15 mouse cellular contexts compared by ENCODE assay signal in genomic region chr1:46887908-46888307, GRCm38 (mm10). TPM values are rescaled to one million over a fixed set of nuclear protein-coding genes. Genes with fewer than 3 reads are reported as not detected.
DNase-seq lines count a peak whose midpoint lies in the region; ATAC-seq and TF ChIP-seq lines count a peak whose summit lies in the region.
"Had no signal": no experiment of that assay in that cellular context is flagged by ENCODE, and none has a peak within 500 bp of the region (broad histone marks: within the 10 kb centered on the region; RNA-seq: fewer than 3 reads in every experiment).

No protein-coding gene starts in this region.

- no peaks in the 10 kb centered on the region for H3K27me3 ChIP-seq in heart, embryonic 10.5 days (ENCODE audit: insufficient read depth, poor library complexity, severe bottlenecking)
- no peaks in the 10 kb centered on the region for H3K27me3 ChIP-seq in lung, embryonic 14.5 days (ENCODE audit: insufficient read depth, low read length)
- no peaks in the 10 kb centered on the region for H3K27me3 ChIP-seq in limb, embryonic 11.5 days (ENCODE audit: control insufficient read depth, insufficient read depth, low read length)
- no peaks in the 10 kb centered on the region for H3K27me3 ChIP-seq in stomach, embryonic 15.5 days (replicated peaks)
- H3K27me3 ChIP-seq: Patski had no signal

- intact Hi-C loops in left cerebral cortex, postnatal 14 days (cut with DNase I), result no loop called here

- peak overlapping the region; percentile 32 for H3K4me2 ChIP-seq in lung, embryonic 14.5 days
- no peak overlapping the region for H3K4me2 ChIP-seq in limb, embryonic 11.5 days (ENCODE audit: low read depth, severe bottlenecking)
- H3K4me2 ChIP-seq in stomach, embryonic 15.5 days, result peak overlapping the region; percentile 29

- no peak overlapping the region for H3K9ac ChIP-seq in lung, embryonic 14.5 days
- H3K9ac ChIP-seq in limb, embryonic 11.5 days (ENCODE audit: low read length), result no peak overlapping the region
- H3K9ac ChIP-seq in stomach, embryonic 15.5 days, result no peak overlapping the region
- H3K9ac ChIP-seq: liver, embryonic 14.5 days had no signal

- no peaks in the 10 kb centered on the region for H3K9me3 ChIP-seq in heart, embryonic 10.5 days
- H3K9me3 ChIP-seq in lung, embryonic 14.5 days (ENCODE audit: low read depth, low read length), result no peaks in the 10 kb centered on the region
- no peaks in the 10 kb centered on the region for H3K9me3 ChIP-seq in limb, embryonic 11.5 days (ENCODE audit: control insufficient read depth, low read length)
- no peaks in the 10 kb centered on the region for H3K9me3 ChIP-seq in stomach, embryonic 15.5 days
- H3K9me3 ChIP-seq: midbrain, embryonic 10.5 days had no signal

- peaks cover 35% of the 10 kb centered on the region for H3K4me1 ChIP-seq in heart, embryonic 10.5 days
- H3K4me1 ChIP-seq in lung, embryonic 14.5 days (ENCODE audit: insufficient read depth), result 0 out of 2 replicates have a peak, but pooled peaks cover 5% of the 10 kb centered on the region
- H3K4me1 ChIP-seq in limb, embryonic 11.5 days (ENCODE audit: control insufficient read depth, insufficient read depth, low read length), result peaks cover 6% of the 10 kb centered on the region; the same call in 1 of the 2 replicates
- H3K4me1 ChIP-seq in stomach, embryonic 15.5 days, result peaks cover 5% of the 10 kb centered on the region; the same call in 1 of the 2 replicates

- TF ChIP-seq CTCF in lung, embryonic 14.5 days (IDR thresholded peaks at IDR 0.05; ENCODE audit: low read depth), result no peak

- peak overlapping the region; percentile 40 for H3K4me3 ChIP-seq in heart, embryonic 10.5 days
- no peak overlapping the region for H3K4me3 ChIP-seq in lung, embryonic 14.5 days (ENCODE audit: low read depth, low read length)
- H3K4me3 ChIP-seq in limb, embryonic 11.5 days (ENCODE audit: low read depth, low read length), result no peak overlapping the region
- no peak overlapping the region; the same call in 1 of the 2 replicates for H3K4me3 ChIP-seq in stomach, embryonic 15.5 days (replicated peaks)
- H3K4me3 ChIP-seq: midbrain, embryonic 10.5 days; myocyte had no signal

- no peaks in the 10 kb centered on the region for H3K36me3 ChIP-seq in heart, embryonic 10.5 days
- no peaks in the 10 kb centered on the region for H3K36me3 ChIP-seq in lung, embryonic 14.5 days (ENCODE audit: insufficient read depth)
- no peaks in the 10 kb centered on the region for H3K36me3 ChIP-seq in limb, embryonic 11.5 days (ENCODE audit: control insufficient read depth, insufficient read depth, low read length)
- no peaks in the 10 kb centered on the region for H3K36me3 ChIP-seq in stomach, embryonic 15.5 days
- H3K36me3 ChIP-seq: midbrain, embryonic 10.5 days had no signal

- peak overlapping the region; percentile 73 for H3K27ac ChIP-seq in heart, embryonic 10.5 days
- H3K27ac ChIP-seq in lung, embryonic 14.5 days (ENCODE audit: low read depth), result peak overlapping the region; percentile 81
- H3K27ac ChIP-seq in limb, embryonic 11.5 days (replicated peaks; ENCODE audit: low read depth, low read length), result peak overlapping the region; percentile 32; the same call in 1 of the 2 replicates
- H3K27ac ChIP-seq in stomach, embryonic 15.5 days, result peak overlapping the region; percentile 82
- H3K27ac ChIP-seq: liver, embryonic 14.5 days; midbrain, embryonic 10.5 days had no signal

- no peak for DNase-seq in heart, embryonic 10.5 days (ENCODE audit: low spot score)
- no peak for DNase-seq in heart, adult 9 months (ENCODE audit: low spot score in 2 of 2)
- DNase-seq in lung, embryonic 14.5 days, result peak; percentile 67
- DNase-seq in lung, postnatal 4 days, result no peak
- DNase-seq in limb, embryonic 11.5 days (ENCODE audit: low spot score), result no peak
- DNase-seq in left cerebral cortex, postnatal 14 days (ENCODE audit: low spot score in 2 of 2), result no peak
- no peak for DNase-seq in cerebellum, postnatal 4 days (ENCODE audit: low spot score in 2 of 2)
- DNase-seq: cerebellum, adult 9-11 months; kidney, adult 18-20 months; kidney, postnatal 4 days had no signal

- peak; percentile 86 for ATAC-seq in lung, embryonic 14.5 days (ENCODE audit: insufficient read depth)
- no peak for ATAC-seq in limb, embryonic 11.5 days (ENCODE audit: insufficient number of reproducible peaks, low FRiP score, low TSS enrichment, low read depth)
- ATAC-seq in stomach, embryonic 15.5 days (ENCODE audit: insufficient read depth, low FRiP score, low read depth), result peak; percentile 74
- ATAC-seq: Patski had no signal

- 4% methylated on average over 6 of the region's 6 CpGs for WGBS in heart, embryonic 10.5 days
- 10% methylated on average over 6 of the region's 6 CpGs for WGBS in lung, embryonic 14.5 days
- WGBS in limb, embryonic 11.5 days, result 11% methylated on average over 6 of the region's 6 CpGs
- 19% methylated on average over 6 of the region's 6 CpGs for WGBS in stomach, embryonic 15.5 days

RNA-seq across cellular contexts. Expression of gene Slc39a10, which starts 4.7 kb away (rescaled TPM):
- 47.5 and 51.3 TPM in 2 replicates for polyA plus RNA-seq in heart, embryonic 10.5 days (2016; fragmentation: Nextera tagmentation; extraction: Ambion mirVana)
- 57.0 and 60.1 TPM in 2 replicates for polyA plus RNA-seq in lung, embryonic 14.5 days (2014; fragmentation: Nextera tagmentation; extraction: Ambion mirVana)
- polyA plus RNA-seq in limb, embryonic 11.5 days (2014; fragmentation: Nextera tagmentation; extraction: Ambion mirVana), result 68.5 and 73.7 TPM in 2 replicates
- 41.5 and 44.4 TPM in 2 replicates for polyA plus RNA-seq in stomach, embryonic 15.5 days (2015; fragmentation: Nextera tagmentation; extraction: Ambion mirVana)
- 100 to 1,000 TPM; 169 to 197 TPM for total RNA-seq in left cerebral cortex, postnatal 14 days (2021)

Comparison
In these comparisons a context has a peak if more than half of its experiments do, and no peak if none do; other contexts are left out.
1. H3K27ac ChIP-seq: peak in every context shown above with its lines; median percentile 82 in stomach, embryonic 15.5 days; 81 in lung, embryonic 14.5 days; 73 in heart, embryonic 10.5 days; 32 in limb, embryonic 11.5 days.